Comparison of ENCODE assay signal across 29 mouse cellular contexts in the genomic region with DNA sequence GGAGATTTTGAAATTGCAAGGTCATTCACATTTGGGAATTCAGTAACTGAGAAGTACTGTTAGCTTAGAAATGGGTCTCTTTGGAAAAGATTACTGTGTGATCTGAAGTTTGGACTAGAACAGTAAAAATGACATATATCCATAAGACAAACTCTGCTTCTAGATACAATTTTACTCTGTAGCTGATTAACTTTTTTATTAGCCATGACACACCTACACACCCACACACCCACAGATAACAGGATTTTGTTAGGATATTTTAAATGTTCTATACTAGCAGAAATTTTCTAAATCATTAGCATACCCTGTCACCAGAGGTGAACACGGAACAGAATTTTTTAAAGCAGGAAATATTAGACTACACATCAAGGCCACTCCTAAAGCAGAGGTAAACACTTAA.
"Had no signal": no experiment of that assay in that cellular context is flagged by ENCODE, and none has a peak within 500 bp of the region (broad histone marks: within the 10 kb centered on the region; RNA-seq: fewer than 3 reads in every experiment).

No protein-coding gene starts in this region.

- H3K4me1 ChIP-seq: embryonic facial prominence, embryonic 12.5 days; embryonic facial prominence, embryonic 13.5 days; embryonic facial prominence, embryonic 15.5 days; forebrain, embryonic 10.5 days; forebrain, embryonic 12.5 days; forebrain, embryonic 13.5 days; forebrain, embryonic 15.5 days had no signal

- ATAC-seq: forebrain, embryonic 13.5 days; forebrain, embryonic 14.5 days; forebrain, embryonic 15.5 days; forebrain, embryonic 16.5 days; forebrain, postnatal 0 days had no signal

- H3K27me3 ChIP-seq: embryonic facial prominence, embryonic 12.5 days; embryonic facial prominence, embryonic 13.5 days; embryonic facial prominence, embryonic 15.5 days; forebrain, embryonic 12.5 days; forebrain, embryonic 13.5 days; forebrain, embryonic 15.5 days had no signal

- H3K9me3 ChIP-seq: embryonic facial prominence, embryonic 10.5 days; embryonic facial prominence, embryonic 12.5 days; embryonic facial prominence, embryonic 13.5 days; embryonic facial prominence, embryonic 15.5 days; forebrain, embryonic 10.5 days; forebrain, embryonic 12.5 days; forebrain, embryonic 13.5 days; forebrain, embryonic 15.5 days had no signal

- H3K4me2 ChIP-seq: embryonic facial prominence, embryonic 12.5 days; embryonic facial prominence, embryonic 13.5 days; embryonic facial prominence, embryonic 15.5 days; forebrain, embryonic 12.5 days; forebrain, embryonic 13.5 days; forebrain, embryonic 15.5 days had no signal

- H3K4me3 ChIP-seq: embryonic facial prominence, embryonic 10.5 days; embryonic facial prominence, embryonic 12.5 days; embryonic facial prominence, embryonic 13.5 days; embryonic facial prominence, embryonic 15.5 days; erythroblast, embryonic 14.5 days; forebrain, embryonic 10.5 days; forebrain, embryonic 12.5 days; forebrain, embryonic 13.5 days; forebrain, embryonic 15.5 days; gastrocnemius, adult 2 months; heart, adult 2 months had no signal

- DNase-seq: cerebellum, adult 2 months; cerebellum, adult 8-10 months; cerebellum, adult 9-10 months; cerebellum, adult 9-11 months; cerebellum, postnatal 10 days; cerebellum, postnatal 14 days; cerebellum, postnatal 25 days; cerebellum, postnatal 36 days; embryo, embryonic 11 days; forebrain, postnatal 0 days; gastrocnemius, adult 2 months; gastrocnemius, postnatal 10 days; gastrocnemius, postnatal 14 days; gastrocnemius, postnatal 25 days; gastrocnemius, postnatal 36 days; heart, adult 11 months; heart, adult 18-20 months; heart, adult 2 months had no signal

- H3K9ac ChIP-seq: embryonic facial prominence, embryonic 12.5 days; embryonic facial prominence, embryonic 13.5 days; embryonic facial prominence, embryonic 15.5 days; forebrain, embryonic 12.5 days; forebrain, embryonic 13.5 days; forebrain, embryonic 15.5 days; forebrain, postnatal 0 days had no signal

- H3K36me3 ChIP-seq: embryonic facial prominence, embryonic 10.5 days; embryonic facial prominence, embryonic 12.5 days; embryonic facial prominence, embryonic 13.5 days; embryonic facial prominence, embryonic 15.5 days; forebrain, embryonic 10.5 days; forebrain, embryonic 12.5 days; forebrain, embryonic 15.5 days had no signal

- H3K27ac ChIP-seq: embryonic facial prominence, embryonic 10.5 days; embryonic facial prominence, embryonic 12.5 days; embryonic facial prominence, embryonic 13.5 days; embryonic facial prominence, embryonic 15.5 days; forebrain, embryonic 10.5 days; forebrain, embryonic 12.5 days; forebrain, embryonic 13.5 days; forebrain, embryonic 15.5 days; gastrocnemius, adult 2 months; heart, adult 2 months had no signal
